Mouse (Mus musculus): Measurements from ENCODE around the gene Snapc1.

GRCm38 (mm10) chr12:73997297-73998127, 33.2 kb downstream of the Snapc1 start, which contains the start of gene Syt16:
- TF ChIP-seq POLR2A (IDR thresholded peaks at IDR 0.05; ENCODE audit: low read depth, low read length) (no peak), CTCF (IDR thresholded peaks at IDR 0.05; ENCODE audit: extremely low read depth, insufficient read depth, insufficient read length, insufficient replicate concordance) (no peak)

Measured in spleen, adult 2 months (tissue).